Mouse (Mus musculus): ENCODE results near the gene Prune2. TPM values are rescaled to one million over a fixed set of nuclear protein-coding genes. Genes with fewer than 3 reads are reported as not detected.
A peak's percentile ranks its signal among the peaks of the same experiment; 100 is the strongest.

The Prune2 gene
- 1.2 and 1.8 TPM in 2 replicates for polyA plus RNA-seq (2016; fragmentation: Nextera tagmentation; extraction: Ambion mirVana)

DNA sequence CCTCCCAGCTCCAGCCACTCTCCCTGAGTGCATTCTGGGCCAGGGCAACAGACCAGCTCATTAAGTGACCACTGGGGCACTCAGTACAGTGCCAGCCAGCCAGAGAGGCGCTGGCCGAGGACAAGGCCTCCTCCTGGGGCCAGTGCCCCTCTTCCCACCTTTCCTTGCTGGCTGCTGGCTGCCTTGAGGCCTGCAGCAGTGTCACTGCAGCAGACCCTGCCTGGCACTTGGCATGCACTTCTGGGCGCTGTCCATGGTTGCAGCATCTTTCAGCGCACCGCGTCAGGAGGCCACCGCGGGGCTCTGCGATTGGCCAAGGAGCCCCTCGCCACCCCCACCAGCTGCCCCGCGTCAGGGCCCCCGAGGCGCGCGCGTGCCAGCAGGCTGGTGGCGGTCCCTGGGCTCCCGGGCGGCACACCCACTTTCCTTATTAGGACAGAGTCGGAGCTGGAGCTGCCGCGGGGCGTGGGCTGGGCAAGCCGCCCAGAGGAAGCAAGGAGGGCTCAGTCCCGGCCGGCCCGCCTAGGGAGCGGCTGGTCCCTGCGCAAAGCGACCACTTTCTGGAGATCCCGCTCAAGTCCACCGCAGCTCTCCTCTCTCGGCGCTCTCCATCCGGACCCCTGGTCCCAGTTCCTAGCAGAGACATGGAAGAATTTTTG lies at the start of gene Prune2:
Gene Prune2 (plus strand): TSS at position 506 of the 659 bp plus-strand sequence.
- peak; percentile 71 for DNase-seq (ENCODE audit: low spot score)
- WGBS: under 1% methylated on average over 36 of the region's 36 CpGs
- Histone ChIP-seq H3K27ac (replicated peaks) (peak within 1 kb of the TSS; percentile 29; the same call in 1 of the 2 replicates), H3K27me3 (ENCODE audit: low read depth, poor library complexity, severe bottlenecking) (peaks cover 51% of the 10 kb centered on the region), H3K9me3 (replicated peaks) (no peaks in the 10 kb centered on the region), H3K36me3 (no peaks in the 10 kb centered on the region), H3K4me3 (peak within 1 kb of the TSS; percentile 62), H3K4me1 (peaks cover 15% of the 10 kb centered on the region)

DNA sequence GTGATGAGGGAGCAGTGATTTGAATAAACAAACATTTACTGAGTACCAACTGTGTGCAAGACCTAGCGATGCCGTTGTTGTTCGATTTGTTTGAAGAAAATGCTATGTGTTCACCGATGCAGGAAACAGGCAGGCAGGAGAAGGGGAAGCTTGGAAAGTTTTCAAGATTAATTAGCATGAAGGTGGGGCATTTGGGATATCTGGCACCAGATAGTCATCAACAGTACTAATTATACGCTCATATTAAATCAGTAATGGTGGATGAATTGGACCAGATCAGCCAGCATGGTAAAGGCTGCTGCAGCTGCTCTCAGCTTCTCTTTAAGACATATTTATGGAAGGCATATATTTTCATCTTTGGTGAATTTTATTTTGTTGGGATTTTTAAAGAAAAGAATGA lies 44.4 kb upstream of the Prune2 start:
- no peaks in the 10 kb centered on the region for H3K36me3 ChIP-seq
- no peak overlapping the region for H3K4me3 ChIP-seq
- DNase-seq (ENCODE audit: low spot score): no peak
- no peaks in the 10 kb centered on the region for H3K27me3 ChIP-seq (ENCODE audit: low read depth, poor library complexity, severe bottlenecking)
- 87% methylated on average over 5 of the region's 5 CpGs for WGBS
- H3K27ac ChIP-seq (replicated peaks): no peak overlapping the region
- H3K9me3 ChIP-seq (replicated peaks): no peaks in the 10 kb centered on the region; the same call in 1 of the 2 replicates
- H3K4me1 ChIP-seq: no peaks in the 10 kb centered on the region

DNA sequence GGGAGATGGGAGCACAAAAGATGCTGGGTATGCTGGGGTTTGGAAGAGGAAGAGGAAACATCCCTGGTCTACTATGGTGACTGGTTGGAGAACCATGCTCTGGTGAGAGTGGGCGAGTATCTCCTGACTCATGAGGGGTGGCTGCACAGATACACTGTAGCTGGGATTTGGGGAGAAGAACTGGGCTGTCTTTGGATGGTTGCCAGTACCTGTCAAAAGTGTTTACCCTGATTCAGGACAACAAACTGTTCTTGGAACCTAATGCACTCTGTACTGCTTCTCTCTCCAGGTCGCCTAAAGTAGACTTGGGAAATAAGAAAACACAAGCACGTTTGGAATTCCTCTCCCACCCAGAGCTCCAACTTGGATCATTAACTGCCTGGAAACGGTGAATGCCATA lies 31.4 kb upstream of the Prune2 start:
- Histone ChIP-seq H3K4me1 (no peaks in the 10 kb centered on the region), H3K9me3 (replicated peaks) (no peaks in the 10 kb centered on the region), H3K27me3 (ENCODE audit: low read depth, poor library complexity, severe bottlenecking) (no peaks in the 10 kb centered on the region), H3K27ac (replicated peaks) (no peak overlapping the region), H3K36me3 (no peaks in the 10 kb centered on the region), H3K4me3 (no peak overlapping the region)
- no peak for DNase-seq (ENCODE audit: low spot score)
- WGBS: 85% methylated on average over 4 of the region's 4 CpGs

DNA sequence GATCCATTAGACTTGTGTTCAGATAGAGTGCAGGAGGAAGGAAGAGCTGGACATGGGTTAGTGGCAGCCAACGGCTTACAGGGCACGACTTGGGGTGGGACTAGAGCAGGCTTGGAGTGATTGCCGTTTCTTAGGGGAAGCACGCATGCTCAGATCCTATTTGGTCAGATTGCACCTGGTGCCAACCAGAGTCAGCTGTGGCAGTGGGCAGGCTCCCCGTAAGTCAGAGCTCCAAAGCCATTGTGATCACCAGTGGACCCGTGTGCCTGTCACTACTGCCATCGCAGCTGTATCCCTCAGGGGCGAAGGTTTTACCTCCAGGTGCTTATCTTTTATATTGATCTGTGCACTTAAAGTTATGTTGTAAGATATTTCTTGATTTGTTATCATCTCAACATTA lies 21.3 kb upstream of the Prune2 start:
- WGBS: 91% methylated on average over 8 of the region's 8 CpGs
- no peaks in the 10 kb centered on the region for H3K36me3 ChIP-seq
- no peak overlapping the region for H3K4me3 ChIP-seq
- DNase-seq (ENCODE audit: low spot score): no peak
- no peak overlapping the region for H3K27ac ChIP-seq (replicated peaks)
- H3K4me1 ChIP-seq: no peaks in the 10 kb centered on the region
- no peaks in the 10 kb centered on the region for H3K27me3 ChIP-seq (ENCODE audit: low read depth, poor library complexity, severe bottlenecking)
- H3K9me3 ChIP-seq (replicated peaks): no peaks in the 10 kb centered on the region

DNA sequence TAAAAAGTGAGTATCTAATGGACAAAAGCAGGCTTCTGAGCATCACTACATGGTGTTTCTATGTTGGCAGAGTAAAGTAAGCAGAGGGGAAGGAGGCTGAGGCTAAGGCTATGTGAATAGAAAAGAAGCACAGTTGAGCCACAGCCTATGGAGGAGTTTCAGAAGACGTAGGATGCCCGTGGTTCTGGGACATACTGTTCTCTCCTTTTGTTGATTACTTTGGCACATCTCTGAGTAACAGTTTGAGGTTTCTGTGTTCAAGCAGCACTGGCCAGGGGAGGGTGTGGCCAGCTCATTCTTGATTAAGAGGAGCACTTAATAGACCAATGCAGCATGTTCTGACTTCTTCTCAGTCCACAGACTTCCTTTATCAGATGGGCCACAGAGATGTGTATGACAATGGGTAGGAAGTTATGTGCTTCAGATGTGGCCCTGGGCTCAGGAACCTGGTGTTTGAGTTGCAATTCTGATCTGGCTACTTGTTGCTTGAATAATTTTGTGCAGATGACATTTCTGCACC lies 7.1 kb upstream of the Prune2 start:
- WGBS: 94% methylated on average over 2 of the region's 2 CpGs
- no peak for DNase-seq (ENCODE audit: low spot score)
- H3K9me3 ChIP-seq (replicated peaks): no peaks in the 10 kb centered on the region

DNA sequence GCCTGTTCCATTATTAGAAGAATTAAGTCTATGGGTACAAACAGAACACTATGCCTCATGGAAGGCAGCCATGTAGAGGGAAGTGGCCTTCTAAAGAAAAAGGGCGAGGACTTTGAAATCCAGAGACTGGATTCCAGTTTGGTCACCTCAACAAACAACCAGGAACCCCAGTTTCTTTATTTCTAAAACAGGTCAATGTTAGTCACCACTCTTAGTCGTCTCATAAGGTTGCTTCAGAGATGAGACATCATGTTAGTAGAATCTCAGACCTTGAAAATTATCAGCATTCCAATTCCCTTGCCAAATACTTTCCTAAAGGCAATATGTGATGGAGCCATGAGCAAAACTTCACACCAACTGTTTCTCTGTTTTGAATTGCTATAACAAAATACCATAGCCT lies 6.6 kb upstream of the Prune2 start:
- WGBS: 82% methylated on average over 2 of the region's 2 CpGs
- DNase-seq (ENCODE audit: low spot score): no peak

More for the DNA sequence above, 7.1 kb upstream of the Prune2 start:
- Histone ChIP-seq H3K27me3 (ENCODE audit: low read depth, poor library complexity, severe bottlenecking) (peaks cover 11% of the 10 kb centered on the region), H3K27ac (replicated peaks) (no peak overlapping the region), H3K4me3 (no peak overlapping the region), H3K4me1 (peaks cover 8% of the 10 kb centered on the region; the same call in 1 of the 2 replicates), H3K36me3 (no peaks in the 10 kb centered on the region)

DNA sequence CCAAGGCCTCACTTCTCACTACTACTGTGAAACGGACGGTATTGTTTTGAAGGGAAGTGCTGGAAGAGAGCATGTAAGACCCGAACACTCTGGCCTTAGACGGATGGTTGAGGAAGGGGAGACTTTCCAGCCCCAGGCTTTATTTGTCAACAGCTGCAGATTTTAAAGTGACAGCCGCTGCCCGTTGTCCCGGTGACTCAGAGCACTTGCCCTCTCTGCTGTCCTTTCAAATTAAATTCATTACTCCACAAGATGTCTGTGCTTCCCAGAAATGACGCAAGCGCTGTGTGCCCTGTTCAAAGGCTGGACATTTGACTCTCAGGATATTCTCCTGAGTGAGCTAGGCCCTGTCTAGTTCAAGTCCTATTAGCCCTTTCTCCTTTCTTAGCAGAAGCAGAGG lies 5.9 kb upstream of the Prune2 start:
- DNase-seq (ENCODE audit: low spot score): no peak
- WGBS: 76% methylated on average over 9 of the region's 9 CpGs

More for the DNA sequence above, 6.6 kb upstream of the Prune2 start:
- no peak overlapping the region for H3K27ac ChIP-seq (replicated peaks)
- H3K27me3 ChIP-seq (ENCODE audit: low read depth, poor library complexity, severe bottlenecking): peaks cover 16% of the 10 kb centered on the region
- no peaks in the 10 kb centered on the region for H3K9me3 ChIP-seq (replicated peaks)
- H3K4me3 ChIP-seq: no peak overlapping the region
- no peaks in the 10 kb centered on the region for H3K36me3 ChIP-seq
- peaks cover 8% of the 10 kb centered on the region; the same call in 1 of the 2 replicates for H3K4me1 ChIP-seq

DNA sequence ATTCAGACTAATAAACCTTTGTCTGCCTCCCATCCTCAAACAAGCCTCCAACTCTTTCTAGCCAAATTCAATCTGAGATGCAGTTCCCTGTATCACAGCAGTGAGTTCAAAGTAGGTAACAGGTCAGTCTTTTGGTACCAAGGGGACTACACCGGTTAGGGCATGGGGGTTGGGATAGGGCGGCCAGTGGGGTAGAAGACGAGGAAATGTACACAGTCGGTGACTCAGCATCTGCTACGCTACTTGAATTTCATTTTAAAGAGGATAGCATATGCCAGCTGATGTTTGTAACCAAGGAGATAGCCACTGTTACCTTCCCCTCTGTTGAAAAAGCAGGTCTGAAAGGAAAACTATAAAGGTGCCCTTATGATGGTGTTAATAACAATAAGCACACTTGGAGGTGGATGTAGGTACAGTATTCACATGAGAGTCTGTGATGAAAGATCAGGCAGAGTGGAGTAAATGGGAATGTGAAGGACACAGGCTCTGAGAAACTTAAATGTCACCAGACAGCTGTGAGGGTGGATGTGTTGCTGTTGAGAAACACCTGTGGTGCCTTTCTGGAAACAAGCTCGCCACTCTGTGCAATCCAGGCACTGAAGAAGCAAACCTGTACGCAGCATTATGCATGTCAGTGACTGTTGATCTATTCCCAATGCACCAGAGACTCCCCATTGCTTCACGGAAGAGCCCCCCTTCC lies 5.1 kb upstream of the Prune2 start:
- H3K27ac ChIP-seq (replicated peaks): no peak overlapping the region
- peaks cover 31% of the 10 kb centered on the region for H3K27me3 ChIP-seq (ENCODE audit: low read depth, poor library complexity, severe bottlenecking)
- H3K4me1 ChIP-seq: peaks cover 12% of the 10 kb centered on the region
- H3K36me3 ChIP-seq: no peaks in the 10 kb centered on the region
- no peak for DNase-seq (ENCODE audit: low spot score)
- no peaks in the 10 kb centered on the region for H3K9me3 ChIP-seq (replicated peaks)
- H3K4me3 ChIP-seq: no peak overlapping the region
- WGBS: 88% methylated on average over 8 of the region's 8 CpGs

More for the DNA sequence above, 5.9 kb upstream of the Prune2 start:
- no peak overlapping the region for H3K27ac ChIP-seq (replicated peaks)
- peaks cover 23% of the 10 kb centered on the region for H3K27me3 ChIP-seq (ENCODE audit: low read depth, poor library complexity, severe bottlenecking)
- H3K4me1 ChIP-seq: peaks cover 8% of the 10 kb centered on the region; the same call in 1 of the 2 replicates
- no peak overlapping the region for H3K4me3 ChIP-seq
- H3K36me3 ChIP-seq: no peaks in the 10 kb centered on the region
- H3K9me3 ChIP-seq (replicated peaks): no peaks in the 10 kb centered on the region

DNA sequence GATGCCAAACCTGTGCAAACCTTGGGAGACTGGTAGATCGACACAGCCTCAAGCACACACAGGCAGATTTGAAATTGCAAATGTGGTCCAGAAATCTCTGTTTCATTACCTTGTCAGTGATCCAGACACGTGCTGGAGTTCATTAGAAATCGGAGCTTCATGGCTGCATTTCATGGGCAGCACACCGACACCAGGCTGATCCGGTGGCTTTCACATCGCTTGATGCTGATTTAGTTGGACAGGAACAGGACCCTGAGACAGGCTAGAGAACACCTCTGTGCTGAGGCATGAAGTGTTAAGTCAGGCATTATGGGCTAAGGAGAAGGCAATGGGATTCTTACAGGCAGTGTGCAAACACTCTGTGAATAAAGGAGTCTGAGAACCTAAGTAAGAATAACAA lies 1.2 kb upstream of the Prune2 start:
- 83% methylated on average over 6 of the region's 6 CpGs for WGBS
- Histone ChIP-seq H3K9me3 (replicated peaks) (no peaks in the 10 kb centered on the region), H3K36me3 (no peaks in the 10 kb centered on the region), H3K4me1 (peaks cover 22% of the 10 kb centered on the region), H3K27me3 (ENCODE audit: low read depth, poor library complexity, severe bottlenecking) (peaks cover 51% of the 10 kb centered on the region), H3K27ac (replicated peaks) (no peak overlapping the region), H3K4me3 (no peak overlapping the region)
- no peak for DNase-seq (ENCODE audit: low spot score)

DNA sequence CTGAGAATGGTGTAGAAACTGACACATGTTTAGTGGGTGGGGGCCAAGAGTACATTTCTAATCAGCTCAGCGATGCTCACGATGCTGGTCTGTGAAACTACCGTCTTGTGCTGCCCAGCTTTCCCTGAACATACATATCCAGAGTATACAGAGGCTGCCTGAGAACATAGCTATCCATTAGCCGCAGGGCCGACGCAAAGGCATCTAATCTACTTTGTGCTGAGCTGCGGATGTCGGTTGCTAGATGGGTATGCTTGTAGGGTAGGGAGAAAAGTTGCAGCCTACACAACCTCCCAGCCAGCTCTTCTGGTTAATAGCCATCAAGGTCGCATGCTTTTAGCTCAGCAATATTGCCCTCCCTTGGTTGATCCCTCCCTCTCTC lies 696 bp upstream of the Prune2 start:
- H3K36me3 ChIP-seq: no peaks in the 10 kb centered on the region
- no peak for DNase-seq (ENCODE audit: low spot score)
- H3K27me3 ChIP-seq (ENCODE audit: low read depth, poor library complexity, severe bottlenecking): peaks cover 51% of the 10 kb centered on the region
- 71% methylated on average over 9 of the region's 9 CpGs for WGBS
- 0 out of 2 replicates have a peak overlapping the region, but pooled peaks have one; percentile 29 for H3K27ac ChIP-seq (replicated peaks)
- peak overlapping the region; percentile 62 for H3K4me3 ChIP-seq
- no peaks in the 10 kb centered on the region for H3K9me3 ChIP-seq (replicated peaks)
- peaks cover 18% of the 10 kb centered on the region for H3K4me1 ChIP-seq

DNA sequence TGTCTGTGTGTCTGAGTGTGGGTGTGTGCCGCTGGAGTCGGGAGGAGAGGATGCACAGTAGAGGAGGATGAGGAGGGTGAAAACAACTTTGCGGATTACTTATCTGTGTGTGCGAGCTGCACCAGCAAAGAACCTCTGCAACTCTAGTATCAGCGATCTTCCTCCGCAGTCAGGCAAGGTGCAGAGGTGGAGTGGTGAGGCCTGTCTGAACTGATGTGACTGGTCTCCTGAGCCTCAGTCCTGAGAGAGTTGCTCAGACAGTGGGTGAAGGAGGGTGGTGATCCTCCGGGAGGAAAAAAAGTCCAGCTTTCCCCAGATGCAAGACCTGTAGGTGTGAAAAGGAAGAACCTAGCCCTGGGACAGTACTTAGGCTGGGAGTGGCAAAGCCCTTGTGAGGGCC lies 401 bp downstream of the Prune2 start:
- Histone ChIP-seq H3K36me3 (no peaks in the 10 kb centered on the region), H3K27me3 (ENCODE audit: low read depth, poor library complexity, severe bottlenecking) (peaks cover 51% of the 10 kb centered on the region), H3K4me1 (peaks cover 14% of the 10 kb centered on the region), H3K27ac (replicated peaks) (peak overlapping the region; percentile 29; the same call in 1 of the 2 replicates), H3K4me3 (peak overlapping the region; percentile 62), H3K9me3 (replicated peaks) (no peaks in the 10 kb centered on the region)
- 4% methylated on average over 7 of the region's 7 CpGs for WGBS
- DNase-seq (ENCODE audit: low spot score): peak; percentile 26

DNA sequence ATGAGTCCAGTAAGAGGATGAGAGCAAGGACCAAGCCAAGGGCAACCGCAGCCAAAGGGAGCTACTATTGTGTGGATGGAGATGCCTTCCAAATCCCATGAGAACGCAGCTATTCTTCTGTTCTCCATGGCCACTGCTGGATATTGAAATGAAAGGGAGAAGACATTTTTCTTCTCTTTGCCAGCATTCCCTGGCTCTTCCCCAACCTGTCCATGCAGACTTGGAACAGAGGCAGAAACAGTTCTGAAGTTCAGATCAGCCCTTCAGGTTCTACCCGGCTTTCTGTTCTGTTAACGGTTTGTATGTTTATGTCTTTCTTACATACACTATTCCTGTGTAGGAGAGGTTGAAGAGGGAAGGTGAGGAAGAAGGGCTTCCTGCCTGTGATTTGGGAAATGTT lies 3.1 kb downstream of the Prune2 start:
- DNase-seq (ENCODE audit: low spot score): no peak
- WGBS: 90% methylated on average over 4 of the region's 4 CpGs
- no peaks in the 10 kb centered on the region for H3K36me3 ChIP-seq
- no peak overlapping the region for H3K4me3 ChIP-seq
- H3K4me1 ChIP-seq: peaks cover 14% of the 10 kb centered on the region
- no peak overlapping the region for H3K27ac ChIP-seq (replicated peaks)
- no peaks in the 10 kb centered on the region for H3K9me3 ChIP-seq (replicated peaks)
- peaks cover 38% of the 10 kb centered on the region for H3K27me3 ChIP-seq (ENCODE audit: low read depth, poor library complexity, severe bottlenecking)

DNA sequence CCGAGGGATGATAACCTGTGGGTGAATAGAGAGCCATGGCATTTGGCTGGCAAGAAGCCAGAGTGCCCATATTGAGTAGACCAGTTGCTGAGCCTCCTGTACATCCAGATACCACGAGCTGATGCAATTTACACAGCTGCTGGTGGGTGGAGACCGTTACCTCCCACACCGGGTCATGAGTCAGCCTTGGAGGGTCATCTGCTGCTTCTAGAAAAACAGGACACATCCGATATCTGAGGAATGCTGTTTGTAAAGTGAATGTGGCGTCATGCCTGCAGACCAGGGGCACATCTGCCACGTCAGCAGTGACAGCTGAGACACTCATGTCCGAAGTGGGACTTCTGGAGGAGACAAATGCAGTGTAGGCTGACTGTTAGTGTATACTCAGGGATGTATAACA lies 3.6 kb downstream of the Prune2 start:
- no peak overlapping the region for H3K4me3 ChIP-seq
- H3K27me3 ChIP-seq (ENCODE audit: low read depth, poor library complexity, severe bottlenecking): peaks cover 33% of the 10 kb centered on the region
- 67% methylated on average over 8 of the region's 8 CpGs for WGBS
- no peaks in the 10 kb centered on the region for H3K36me3 ChIP-seq
- peaks cover 14% of the 10 kb centered on the region for H3K4me1 ChIP-seq
- H3K9me3 ChIP-seq (replicated peaks): no peaks in the 10 kb centered on the region
- no peak for DNase-seq (ENCODE audit: low spot score)
- no peak overlapping the region for H3K27ac ChIP-seq (replicated peaks)
